Mouse (Mus musculus): Measurements from ENCODE around the gene Ppp2r5d. TPM values are rescaled to one million over a fixed set of nuclear protein-coding genes. Genes with fewer than 3 reads are reported as not detected.
A peak's percentile ranks its signal among the peaks of the same experiment; 100 is the strongest.

Ppp2r5d gene
- total RNA-seq, 2 experiments from 2014 or later, result 99.6 to 100 TPM

DNA sequence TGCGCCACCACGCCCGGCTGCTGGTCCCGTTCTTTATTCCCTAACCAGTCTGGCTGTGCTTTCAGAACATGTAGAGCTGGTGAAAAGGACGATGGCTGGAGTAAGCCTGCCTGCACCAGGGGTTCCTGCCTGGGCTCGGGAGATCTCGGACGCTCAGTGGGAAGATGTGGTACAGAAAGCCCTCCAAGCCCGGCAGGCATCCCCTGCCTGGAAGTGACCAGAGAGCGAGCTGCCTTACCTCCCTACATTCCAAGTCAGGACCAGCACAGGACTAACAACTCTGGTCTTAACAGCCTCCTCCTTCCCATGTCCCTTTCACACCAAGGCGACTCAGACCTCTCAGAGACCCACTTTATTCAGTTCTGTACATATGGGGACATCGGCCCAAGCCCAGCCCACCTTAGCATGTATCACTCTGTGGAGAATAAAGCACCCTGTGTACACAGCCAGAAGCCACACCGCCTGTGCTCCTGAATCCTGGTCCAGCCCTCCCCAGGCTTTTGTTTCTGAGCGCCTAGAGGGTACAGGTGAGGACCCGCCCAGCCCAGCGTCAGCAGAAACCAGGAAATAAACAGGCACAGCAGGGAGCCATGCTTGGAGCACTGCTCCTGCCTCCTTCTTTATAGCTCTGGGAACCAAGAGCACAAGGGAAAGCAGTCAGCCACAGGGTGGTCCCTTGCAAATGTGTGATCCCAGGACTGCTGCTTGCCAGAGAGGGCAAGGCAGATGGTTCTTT is 22.1 kb downstream of the Ppp2r5d start:
- intact Hi-C loops (cut with DNase I), result no loop called here
- no peak for DNase-seq

- intact Hi-C loops (cut with DNase I), result no loop called here
- no peak for DNase-seq
These were observed 23.3 kb downstream of the Ppp2r5d start for GRCm38 (mm10) chr17:46681466-46682118.

GRCm38 (mm10) chr17:46680760-46681373 is 24.0 kb downstream of the Ppp2r5d start, which contains the start of gene Klhdc3:
Gene Klhdc3 (minus strand): TSS chr17:46680914.
- DNase-seq, result peak; percentile 100
- intact Hi-C loops (cut with DNase I), result no loop called here

- intact Hi-C loops (cut with DNase I), result no loop called here
- DNase-seq, result peak; percentile 69
These were observed 24.8 kb downstream of the Ppp2r5d start for GRCm38 (mm10) chr17:46679843-46680759.

DNA sequence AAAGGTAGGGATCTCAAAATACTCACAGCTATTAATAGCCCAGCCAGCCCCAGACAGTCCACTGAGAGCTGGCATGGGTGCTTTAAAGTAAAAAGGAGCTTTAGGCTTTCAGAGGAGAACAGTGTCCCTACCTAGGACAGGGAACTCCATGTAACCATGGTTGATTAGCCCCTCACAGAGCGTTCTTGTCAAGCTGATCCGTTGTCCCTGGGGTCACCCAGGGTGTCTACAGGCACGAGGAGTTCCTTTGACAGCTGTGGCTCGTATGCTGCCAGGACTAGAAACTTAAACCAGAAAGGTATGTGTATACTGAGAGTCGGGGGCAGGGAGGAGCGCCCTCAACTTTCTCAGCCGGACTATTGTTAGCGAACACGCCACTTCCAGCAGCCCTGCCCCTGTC is 26.0 kb downstream of the Ppp2r5d start:
- intact Hi-C loops (cut with DNase I), result no loop called here
- no peak for DNase-seq

GRCm38 (mm10) chr17:46678416-46678815 is 26.5 kb downstream of the Ppp2r5d start, which contains the start of gene Mea1:
Gene Mea1 (plus strand): TSS chr17:46678793.
- no peak for DNase-seq
- intact Hi-C loops (cut with DNase I), result no loop called here

GRCm38 (mm10) chr17:46674530-46675283 is 30.2 kb downstream of the Ppp2r5d start:
- DNase-seq, result no peak
- intact Hi-C loops (cut with DNase I), result no loop called here

- intact Hi-C loops (cut with DNase I), result no loop called here
- DNase-seq, result peak; percentile 89
These were observed 30.9 kb downstream of the Ppp2r5d start, which contains the start of gene Rrp36 for GRCm38 (mm10) chr17:46673850-46674529. Gene Rrp36 (minus strand): TSS chr17:46674352.

DNA sequence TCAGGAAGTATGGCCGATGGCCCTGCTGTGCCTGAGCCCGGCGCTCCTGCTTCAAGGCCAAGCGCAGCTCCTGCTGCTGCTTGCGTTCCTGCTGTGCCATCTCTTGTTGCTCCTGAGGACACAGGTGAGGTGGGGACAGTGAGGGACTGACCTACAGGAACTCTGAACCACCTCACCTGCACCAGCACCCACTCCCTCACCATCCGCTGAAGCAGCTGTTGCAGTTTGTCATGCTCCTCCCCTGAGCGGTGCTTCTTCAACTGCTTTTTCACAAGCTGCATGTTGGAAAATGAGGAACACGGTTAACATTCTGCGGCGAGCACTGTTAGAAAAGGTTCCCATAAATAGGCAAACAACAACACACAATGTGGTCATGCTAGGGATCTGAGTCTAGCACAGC is 35.0 kb downstream of the Ppp2r5d start:
- DNase-seq, result no peak
- intact Hi-C loops (cut with DNase I), result no loop called here

GRCm38 (mm10) chr17:46667712-46668111 is 37.2 kb downstream of the Ppp2r5d start:
- intact Hi-C loops (cut with DNase I), result no loop called here
- DNase-seq, result no peak

DNA sequence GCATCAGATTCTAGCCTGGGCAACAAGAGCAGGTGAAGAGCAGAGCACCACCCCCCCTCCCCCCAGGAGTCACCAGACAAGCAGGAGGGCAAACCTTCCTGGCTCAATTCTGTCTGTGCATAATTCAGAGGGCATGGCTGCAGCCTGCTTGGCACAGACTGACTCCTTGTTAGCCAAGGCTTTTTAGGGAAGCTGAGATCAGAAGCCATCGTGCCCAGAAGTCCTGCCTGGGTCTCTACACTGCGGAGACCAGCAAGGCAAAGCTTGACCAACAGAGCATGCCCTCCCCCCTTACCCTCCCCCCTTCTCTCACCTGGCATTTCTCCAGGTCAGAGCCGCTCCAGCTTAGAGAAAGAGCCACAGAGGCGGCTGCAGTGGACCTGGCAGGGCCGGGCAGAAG is 42.2 kb downstream of the Ppp2r5d start:
- peak; percentile 51 for DNase-seq
- intact Hi-C loops (cut with DNase I), result no loop called here

DNA sequence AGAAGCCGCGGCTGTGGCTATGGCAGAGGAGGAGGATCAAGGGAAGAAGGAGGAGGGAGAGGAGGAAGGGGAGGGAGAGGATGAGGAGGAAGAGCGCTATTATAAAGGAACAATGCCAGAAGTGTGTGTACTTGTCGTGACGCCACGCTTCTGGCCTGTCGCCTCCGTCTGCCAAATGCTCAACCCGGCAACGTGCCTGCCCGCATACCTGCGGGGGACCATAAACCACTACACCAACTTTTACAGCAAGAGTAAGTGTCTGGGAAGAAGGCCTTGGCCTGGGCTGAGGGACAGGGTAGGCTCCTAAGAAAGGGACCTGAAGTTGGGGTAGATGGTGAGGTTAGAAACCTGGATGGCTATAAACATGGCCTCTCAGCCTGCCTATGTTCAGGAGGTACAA is 42.9 kb downstream of the Ppp2r5d start:
- intact Hi-C loops (cut with DNase I), result no loop called here
- DNase-seq, result no peak

GRCm38 (mm10) chr17:46661351-46661750 is 43.6 kb downstream of the Ppp2r5d start:
- no peak for DNase-seq
- intact Hi-C loops (cut with DNase I), result no loop called here

DNA sequence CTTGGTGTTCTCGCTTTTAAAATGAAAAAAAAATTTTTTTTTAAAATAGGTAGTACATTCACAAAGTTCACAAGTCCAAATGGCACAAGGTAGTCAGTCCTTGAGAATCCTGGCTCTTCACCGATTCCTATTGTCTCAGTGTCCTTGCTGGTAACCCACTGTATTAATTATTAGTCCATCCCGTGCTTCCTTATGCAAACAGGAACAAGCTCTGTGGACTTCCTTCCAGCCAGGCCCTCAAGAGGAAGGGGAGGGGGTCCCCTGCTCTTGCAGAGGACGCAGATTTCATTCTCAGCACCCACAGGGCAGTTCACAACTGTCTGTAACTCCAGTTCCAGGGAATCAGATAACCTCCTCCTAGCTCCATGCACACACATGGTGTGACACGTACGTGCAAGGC is 48.9 kb downstream of the Ppp2r5d start:
- intact Hi-C loops (cut with DNase I), result no loop called here
- DNase-seq, result no peak

GRCm38 (mm10) chr17:46651755-46652547 is 53.0 kb downstream of the Ppp2r5d start:
- intact Hi-C loops (cut with DNase I), result no loop called here
- no peak for DNase-seq

DNA sequence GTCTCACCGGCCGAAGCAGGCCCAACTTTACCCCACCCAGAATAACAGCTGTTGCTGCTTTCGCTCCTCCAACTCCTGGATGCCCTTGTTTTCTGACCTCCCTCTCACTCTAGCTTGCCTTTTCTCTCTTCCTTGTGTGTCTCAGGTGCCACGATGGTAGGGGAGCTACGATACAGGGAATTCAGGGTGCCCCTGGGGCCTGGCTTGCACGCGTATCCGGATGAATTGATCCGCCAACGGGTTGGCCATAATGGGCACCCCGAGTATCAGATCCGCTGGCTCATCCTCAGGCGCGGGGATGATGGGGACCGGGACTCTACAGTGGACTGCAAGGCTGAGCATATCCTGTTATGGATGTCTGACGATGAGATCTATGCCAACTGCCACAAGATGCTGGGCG is 53.6 kb downstream of the Ppp2r5d start:
- intact Hi-C loops (cut with DNase I), result no loop called here
- no peak for DNase-seq

DNA sequence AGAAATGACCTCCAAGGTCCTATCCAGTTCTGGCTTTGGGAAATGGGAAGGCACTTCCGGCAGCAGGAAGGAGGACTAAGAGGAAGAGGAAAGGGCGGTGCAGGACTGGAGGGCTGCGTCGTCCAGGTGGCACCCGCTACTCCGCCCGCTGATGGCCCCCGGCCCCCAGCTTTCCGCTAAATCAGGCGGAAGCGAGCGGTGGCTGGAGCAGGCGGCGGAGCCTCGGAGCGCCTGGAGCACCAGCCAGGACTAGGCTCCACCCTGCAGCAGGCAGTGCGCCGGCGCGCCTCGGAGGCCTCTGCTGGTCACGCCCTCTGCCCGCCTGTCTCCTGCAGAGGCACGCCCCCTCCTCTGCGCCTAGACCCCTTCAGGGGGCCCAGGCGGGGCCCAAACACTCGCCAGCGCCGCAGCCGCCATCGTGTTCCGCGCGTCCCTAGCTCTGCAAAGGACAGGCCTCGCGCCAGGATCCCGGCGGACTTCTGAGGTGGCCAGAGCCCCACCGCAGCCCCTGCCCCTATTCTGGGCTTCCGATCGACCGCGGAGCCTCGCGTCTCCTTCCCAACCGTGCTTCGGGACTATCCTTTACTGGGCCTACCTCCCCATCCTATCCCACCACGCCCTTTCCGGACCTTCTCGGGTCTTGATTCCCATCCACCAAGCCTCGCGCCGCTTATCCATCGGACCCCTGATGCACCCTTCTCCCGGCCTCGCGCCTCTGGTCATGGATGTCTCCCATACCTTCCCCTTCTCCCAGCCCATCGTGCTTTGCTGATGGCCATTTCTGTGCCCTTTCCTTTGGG is 54.5 kb downstream of the Ppp2r5d start, which contains the start of gene Cul7:
Gene Cul7, plus strand, starts transcription at position 106 of the 800 bp plus-strand sequence.
- intact Hi-C loops (cut with DNase I), result no loop called here
- DNase-seq, result peak; percentile 97

DNA sequence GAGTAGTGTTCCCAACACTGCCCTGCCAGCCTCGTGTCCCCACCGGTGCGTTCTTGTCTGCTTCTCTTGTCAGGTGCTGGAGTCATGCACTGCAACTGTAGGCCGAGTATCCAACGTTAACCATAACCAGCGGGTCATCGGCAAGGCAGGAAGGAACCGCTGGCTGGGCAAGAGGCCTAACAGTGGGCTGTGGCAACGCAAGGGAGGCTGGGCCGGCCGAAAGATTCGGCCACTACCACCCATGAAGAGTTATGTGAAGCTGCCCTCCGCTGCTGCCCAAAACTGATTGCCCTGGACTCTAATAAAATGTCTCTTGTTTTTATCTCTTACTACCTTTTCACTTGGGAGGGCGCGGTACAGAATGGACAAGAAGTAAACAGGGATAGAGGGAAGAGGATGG is 55.1 kb downstream of the Ppp2r5d start:
- intact Hi-C loops (cut with DNase I), result loop anchor here (10.0 kb wide), 1 partner anchor 95 kb away; the partner anchor contains the start of gene Srf
- DNase-seq, result no peak
